Mouse (Mus musculus) lung, postnatal 0 days (tissue): Measurements from ENCODE around the gene Zswim1.

Source experiments
- CTCF ChIP-seq: IDR thresholded peaks from 2 replicates; pipeline ENCODE4 v1.5.1; 2016; ENCODE audit warnings: antibody characterized with exemption, mild to moderate bottlenecking
- EP300 ChIP-seq: IDR thresholded peaks from 2 replicates; pipeline ENCODE4 v1.6.1; 2016; ENCODE audit warnings: antibody characterized with exemption, mild to moderate bottlenecking, control low read depth

DNA sequence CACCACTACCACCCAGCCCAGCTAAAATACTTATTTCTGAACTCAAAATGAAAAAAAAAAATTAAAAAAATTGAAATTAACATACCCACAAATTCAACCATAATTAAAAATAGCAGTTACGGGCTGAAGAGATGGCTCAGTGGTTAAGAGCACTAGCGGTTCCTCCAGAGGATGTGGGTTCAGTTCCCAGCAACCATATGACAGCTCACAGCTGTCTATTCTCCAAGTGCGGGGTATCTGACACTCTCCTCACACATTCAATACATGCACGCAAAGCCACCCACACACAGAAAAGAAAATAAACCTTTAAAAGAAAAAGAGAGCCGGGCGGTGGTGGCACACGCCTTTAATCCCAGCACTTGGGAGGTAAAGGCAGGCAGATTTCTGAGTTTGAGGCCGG, 27.6 kb downstream of the Zswim1 start:
- TF ChIP-seq EP300 (no peak), CTCF (no peak)
